Mouse (Mus musculus) brain, adult 2 months (tissue): Measurements from ENCODE around the gene Cnn1.
A peak's percentile ranks its signal among the peaks of the same experiment; 100 is the strongest.

Experiments used
- DNase-seq: peaks from one replicate; pipeline ENCODE4 v3.0.0; 2011; ENCODE audit warnings: low read depth, low spot score

Cnn1 gene

DNA sequence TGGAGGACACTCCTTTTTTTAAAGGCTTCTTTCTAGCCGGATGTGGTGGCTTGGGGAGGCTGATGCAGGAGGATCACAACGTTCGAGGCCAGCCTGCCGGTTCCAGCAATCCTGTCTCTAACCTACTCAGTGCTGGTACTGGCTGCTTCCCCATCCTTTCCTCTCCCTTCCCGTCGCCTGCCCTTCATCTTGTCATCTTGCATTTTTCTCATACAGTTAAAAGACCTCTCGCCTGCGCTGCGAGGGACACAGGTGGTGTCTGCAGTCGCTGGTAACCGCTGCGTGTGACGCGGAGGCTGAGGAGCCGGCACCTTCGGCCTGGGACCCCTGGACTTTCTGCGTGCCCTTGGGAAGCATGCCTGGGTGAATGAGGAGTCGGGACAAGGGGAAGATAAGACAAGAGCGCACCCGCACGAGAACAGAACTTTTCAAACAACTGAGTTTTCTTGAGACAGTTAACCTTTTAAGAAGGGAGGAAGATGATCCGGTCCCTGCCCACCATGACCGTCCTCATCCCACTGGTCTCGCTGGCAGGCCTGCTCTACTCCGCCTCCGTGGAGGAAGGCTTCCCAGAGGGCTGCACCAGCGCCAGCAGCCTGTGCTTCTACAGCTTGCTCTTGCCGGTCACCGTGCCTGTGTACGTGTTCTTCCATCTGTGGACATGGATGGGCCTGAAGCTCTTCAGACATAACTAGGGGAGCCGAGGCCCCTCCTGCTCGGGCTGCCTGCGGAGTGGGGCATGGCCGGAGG lies 58.7 kb downstream of the Cnn1 start:
- DNase-seq = peak; percentile 48
